Mouse (Mus musculus): ENCODE results near the gene Olfr558. TPM values are rescaled to one million over a fixed set of nuclear protein-coding genes. Genes with fewer than 3 reads are reported as not detected.

Gene Olfr558
- polyA plus RNA-seq, 1 experiment = not detected

DNA sequence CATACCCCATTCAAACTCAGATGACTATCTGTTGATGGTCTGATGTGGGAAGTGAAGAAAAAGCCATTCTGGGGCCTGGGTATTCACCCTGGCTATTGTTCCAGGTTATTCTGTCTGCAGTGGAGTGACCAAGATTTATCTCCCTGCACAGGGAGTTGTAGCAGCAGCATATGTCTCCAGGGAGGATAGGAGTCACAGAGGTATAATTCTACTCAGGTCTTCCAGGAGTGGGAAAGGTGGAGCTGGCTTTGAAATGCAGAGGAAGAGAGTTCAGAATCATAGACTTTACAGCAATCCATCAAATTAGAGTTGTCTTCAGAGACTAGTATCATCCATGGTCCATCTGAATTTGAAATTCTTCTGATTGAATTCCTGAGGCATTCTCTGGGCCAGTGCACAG lies 25.4 kb downstream of the Olfr558 start, which contains the start of gene Olfr559:
Gene Olfr559, minus strand, starts transcription at position 101 of the 400 bp plus-strand sequence.
- TF ChIP-seq POLR2A (IDR thresholded peaks at IDR 0.05; ENCODE audit: borderline replicate concordance, low read depth, low read length) (no peak), CTCF (IDR thresholded peaks at IDR 0.05; ENCODE audit: low read depth, low read length) (no peak)
- no peak within 1 kb of the TSS for H3K4me3 ChIP-seq (ENCODE audit: insufficient read depth, low read length)
- no peaks in the 10 kb centered on the region for H3K4me1 ChIP-seq (ENCODE audit: control insufficient read depth, insufficient read depth, low read length)
- no peak within 1 kb of the TSS for H3K27ac ChIP-seq (ENCODE audit: insufficient read depth, low read depth, low read length)

- Histone ChIP-seq H3K4me1 (ENCODE audit: control insufficient read depth, insufficient read depth, low read length) (no peaks in the 10 kb centered on the region), H3K27ac (ENCODE audit: insufficient read depth, low read depth, low read length) (no peak overlapping the region), H3K4me3 (ENCODE audit: insufficient read depth, low read length) (no peak overlapping the region)
- TF ChIP-seq POLR2A (IDR thresholded peaks at IDR 0.05; ENCODE audit: borderline replicate concordance, low read depth, low read length) (no peak), CTCF (IDR thresholded peaks at IDR 0.05; ENCODE audit: low read depth, low read length) (no peak)
Measured at GRCm38 (mm10) chr7:102733793-102734192, 31.8 kb downstream of the Olfr558 start.

GRCm38 (mm10) chr7:102737705-102738104 lies 35.7 kb downstream of the Olfr558 start:
- Histone ChIP-seq H3K4me1 (ENCODE audit: control insufficient read depth, insufficient read depth, low read length) (no peaks in the 10 kb centered on the region), H3K27ac (ENCODE audit: insufficient read depth, low read depth, low read length) (no peak overlapping the region), H3K4me3 (ENCODE audit: insufficient read depth, low read length) (no peak overlapping the region)
- TF ChIP-seq CTCF (IDR thresholded peaks at IDR 0.05; ENCODE audit: low read depth, low read length) = no peak

DNA sequence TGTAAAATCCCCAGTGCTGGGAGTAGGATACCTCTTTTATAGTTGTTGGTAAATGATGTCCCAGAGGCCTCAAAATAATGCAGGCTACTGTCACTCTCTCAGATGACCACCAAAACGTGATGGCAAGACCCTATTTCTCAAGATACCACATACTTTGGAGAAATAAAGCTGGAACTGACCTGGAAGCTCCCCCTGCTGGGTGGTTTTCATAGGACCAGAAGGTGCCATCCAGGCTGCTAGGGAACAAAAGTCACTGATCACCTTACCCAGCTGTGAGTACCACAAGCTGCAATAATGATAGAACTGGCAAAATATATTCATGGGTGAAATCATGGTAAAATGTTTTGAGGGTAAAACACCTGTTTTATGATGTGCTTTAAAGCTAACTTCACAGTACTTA lies 50.1 kb downstream of the Olfr558 start:
- TF ChIP-seq POLR2A (IDR thresholded peaks at IDR 0.05; ENCODE audit: borderline replicate concordance, low read depth, low read length) = no peak
- no peak for TF ChIP-seq CTCF (IDR thresholded peaks at IDR 0.05; ENCODE audit: low read depth, low read length)
- Histone ChIP-seq H3K27ac (ENCODE audit: insufficient read depth, low read depth, low read length) (no peak overlapping the region), H3K4me1 (ENCODE audit: control insufficient read depth, insufficient read depth, low read length) (no peaks in the 10 kb centered on the region), H3K4me3 (ENCODE audit: insufficient read depth, low read length) (no peak overlapping the region)

DNA sequence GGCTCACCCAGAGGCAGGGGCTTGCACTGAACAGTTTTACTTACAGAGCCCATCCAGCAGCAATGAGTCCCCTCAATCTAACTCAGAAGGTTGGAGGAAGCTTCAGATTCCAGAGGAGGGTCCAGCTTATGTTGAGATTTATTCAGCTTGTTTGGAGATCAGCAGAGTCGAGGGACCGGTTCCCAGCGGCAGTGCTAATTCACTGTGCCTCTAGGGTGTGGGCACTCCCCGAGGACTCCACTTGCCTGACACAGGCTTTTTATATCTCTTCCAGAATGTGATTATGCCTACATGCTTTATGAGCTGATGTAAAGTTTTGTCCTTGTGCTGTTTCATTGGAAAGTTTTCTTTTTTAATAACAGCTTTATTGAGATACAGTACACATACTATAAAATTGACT lies 57.3 kb downstream of the Olfr558 start, which contains the start of the genes Olfr560 and Olfr78:
Gene Olfr560, minus strand, starts transcription at position 101 of the 400 bp plus-strand sequence.
Gene Olfr78, minus strand, starts transcription at position 206 of the 400 bp plus-strand sequence.
- no peak for TF ChIP-seq POLR2A (IDR thresholded peaks at IDR 0.05; ENCODE audit: borderline replicate concordance, low read depth, low read length)
- no peak for TF ChIP-seq CTCF (IDR thresholded peaks at IDR 0.05; ENCODE audit: low read depth, low read length)
- no peaks in the 10 kb centered on the region for H3K4me1 ChIP-seq (ENCODE audit: control insufficient read depth, insufficient read depth, low read length)
- H3K4me3 ChIP-seq (ENCODE audit: insufficient read depth, low read length) = no peak within 1 kb of the TSS
- H3K27ac ChIP-seq (ENCODE audit: insufficient read depth, low read depth, low read length) = no peak within 1 kb of the TSS

Other genes with a start within 250 kb of the Olfr558 start
- gene Olfr543, start 220.5 kb upstream of the Olfr558 start, polyA plus RNA-seq (2012; ENCODE audit: insufficient read depth, insufficient read length, missing spikeins) = not detected in 2 replicates
- gene Olfr544, start 213.9 kb upstream of the Olfr558 start, polyA plus RNA-seq (2012; ENCODE audit: insufficient read depth, insufficient read length, missing spikeins) = not detected in 2 replicates
- gene Olfr545, start 202.6 kb upstream of the Olfr558 start, polyA plus RNA-seq (2012; ENCODE audit: insufficient read depth, insufficient read length, missing spikeins) = not detected in 2 replicates
- gene Olfr547, start 167.5 kb upstream of the Olfr558 start, polyA plus RNA-seq (2012; ENCODE audit: insufficient read depth, insufficient read length, missing spikeins) = not detected in 2 replicates
- gene Olfr548-ps1, start 161.3 kb upstream of the Olfr558 start, polyA plus RNA-seq (2012; ENCODE audit: insufficient read depth, insufficient read length, missing spikeins) = not detected in 2 replicates
- gene Olfr549, start 152.3 kb upstream of the Olfr558 start, polyA plus RNA-seq (2012; ENCODE audit: insufficient read depth, insufficient read length, missing spikeins) = not detected in 2 replicates
- 38.1 and 42.5 TPM in 2 replicates for gene Trim21, start 136.7 kb upstream of the Olfr558 start, polyA plus RNA-seq (2012; ENCODE audit: insufficient read depth, insufficient read length, missing spikeins)
- not detected in 2 replicates for gene Olfr550, start 130.8 kb upstream of the Olfr558 start, polyA plus RNA-seq (2012; ENCODE audit: insufficient read depth, insufficient read length, missing spikeins)
- not detected in 2 replicates for gene Olfr551, start 110.3 kb upstream of the Olfr558 start, polyA plus RNA-seq (2012; ENCODE audit: insufficient read depth, insufficient read length, missing spikeins)
- gene Olfr552, start 104.4 kb upstream of the Olfr558 start, polyA plus RNA-seq (2012; ENCODE audit: insufficient read depth, insufficient read length, missing spikeins) = not detected in 2 replicates
- gene Olfr553, start 84.0 kb upstream of the Olfr558 start, polyA plus RNA-seq (2012; ENCODE audit: insufficient read depth, insufficient read length, missing spikeins) = not detected in 2 replicates
- not detected in 2 replicates for gene Olfr554, start 63.8 kb upstream of the Olfr558 start, polyA plus RNA-seq (2012; ENCODE audit: insufficient read depth, insufficient read length, missing spikeins)
- not detected in 2 replicates for gene Olfr555, start 43.4 kb upstream of the Olfr558 start, polyA plus RNA-seq (2012; ENCODE audit: insufficient read depth, insufficient read length, missing spikeins)
- gene Olfr556, start 37.3 kb upstream of the Olfr558 start, polyA plus RNA-seq (2012; ENCODE audit: insufficient read depth, insufficient read length, missing spikeins) = not detected in 2 replicates
- 9.3 and 10.5 TPM in 2 replicates for gene Trim68, start 14.9 kb upstream of the Olfr558 start, polyA plus RNA-seq (2012; ENCODE audit: insufficient read depth, insufficient read length, missing spikeins)
- gene Olfr557, start 6.3 kb upstream of the Olfr558 start, polyA plus RNA-seq (2012; ENCODE audit: insufficient read depth, insufficient read length, missing spikeins) = not detected in 2 replicates
- gene Olfr33, start 16.9 kb downstream of the Olfr558 start, polyA plus RNA-seq (2012; ENCODE audit: insufficient read depth, insufficient read length, missing spikeins) = not detected in 2 replicates
- not detected in 2 replicates for gene Olfr559, start 25.3 kb downstream of the Olfr558 start, polyA plus RNA-seq (2012; ENCODE audit: insufficient read depth, insufficient read length, missing spikeins)
- not detected in 2 replicates for gene Olfr560, start 57.2 kb downstream of the Olfr558 start, polyA plus RNA-seq (2012; ENCODE audit: insufficient read depth, insufficient read length, missing spikeins)
- not detected in 2 replicates for gene Olfr78, start 57.3 kb downstream of the Olfr558 start, polyA plus RNA-seq (2012; ENCODE audit: insufficient read depth, insufficient read length, missing spikeins)
- not detected in 2 replicates for gene Olfr561, start 69.0 kb downstream of the Olfr558 start, polyA plus RNA-seq (2012; ENCODE audit: insufficient read depth, insufficient read length, missing spikeins)
- gene Olfr564, start 101.3 kb downstream of the Olfr558 start, polyA plus RNA-seq (2012; ENCODE audit: insufficient read depth, insufficient read length, missing spikeins) = not detected in 2 replicates
- not detected in 2 replicates for gene Olfr566, start 156.6 kb downstream of the Olfr558 start, polyA plus RNA-seq (2012; ENCODE audit: insufficient read depth, insufficient read length, missing spikeins)
- not detected in 2 replicates for gene Olfr568, start 174.9 kb downstream of the Olfr558 start, polyA plus RNA-seq (2012; ENCODE audit: insufficient read depth, insufficient read length, missing spikeins)
- not detected in 2 replicates for gene Olfr569, start 188.7 kb downstream of the Olfr558 start, polyA plus RNA-seq (2012; ENCODE audit: insufficient read depth, insufficient read length, missing spikeins)
- gene Olfr570, start 192.4 kb downstream of the Olfr558 start, polyA plus RNA-seq (2012; ENCODE audit: insufficient read depth, insufficient read length, missing spikeins) = not detected in 2 replicates
- gene Olfr571, start 215.3 kb downstream of the Olfr558 start, polyA plus RNA-seq (2012; ENCODE audit: insufficient read depth, insufficient read length, missing spikeins) = 0.11 TPM in 1 of 2 replicates, not detected in the other
- not detected in 2 replicates for gene Olfr572, start 222.2 kb downstream of the Olfr558 start, polyA plus RNA-seq (2012; ENCODE audit: insufficient read depth, insufficient read length, missing spikeins)
- not detected in 2 replicates for gene Olfr573-ps1, start 240.4 kb downstream of the Olfr558 start, polyA plus RNA-seq (2012; ENCODE audit: insufficient read depth, insufficient read length, missing spikeins)
- not detected in 2 replicates for gene Olfr574, start 246.3 kb downstream of the Olfr558 start, polyA plus RNA-seq (2012; ENCODE audit: insufficient read depth, insufficient read length, missing spikeins)